Mouse (Mus musculus): ENCODE results near the gene Col6a2. TPM values are rescaled to one million over a fixed set of nuclear protein-coding genes. Genes with fewer than 3 reads are reported as not detected.
A peak's percentile ranks its signal among the peaks of the same experiment; 100 is the strongest.

Col6a2 gene
- total and polyA plus RNA-seq, 2 experiments from 2014 or later = 19.1 to 32.6 TPM

- ATAC-seq (ENCODE audit: low FRiP score) (no peak), DNase-seq (ENCODE audit: low spot score) (no peak)
- Histone ChIP-seq H3K4me1 (ENCODE audit: insufficient read depth, low read length) (no peaks in the 10 kb centered on the region), H3K27me3 (ENCODE audit: insufficient read depth, low read length) (no peaks in the 10 kb centered on the region), H3K27ac (ENCODE audit: low read depth, low read length) (no peak overlapping the region), H3K4me3 (ENCODE audit: low read depth, low read length) (no peak overlapping the region), H3K9ac (replicated peaks; ENCODE audit: low read length, poor library complexity, severe bottlenecking) (no peak overlapping the region), H3K4me2 (ENCODE audit: low read depth, low read length, poor library complexity, severe bottlenecking) (no peak overlapping the region), H3K36me3 (ENCODE audit: insufficient read depth, low read length) (no peaks in the 10 kb centered on the region), H3K9me3 (ENCODE audit: low read length) (no peaks in the 10 kb centered on the region)
- TF ChIP-seq CTCF (IDR thresholded peaks at IDR 0.05) = no peak
- 79% methylated on average over 8 of the region's 8 CpGs for WGBS
Measured at GRCm38 (mm10) chr10:76632630-76633029, 9.2 kb upstream of the Col6a2 start.

DNA sequence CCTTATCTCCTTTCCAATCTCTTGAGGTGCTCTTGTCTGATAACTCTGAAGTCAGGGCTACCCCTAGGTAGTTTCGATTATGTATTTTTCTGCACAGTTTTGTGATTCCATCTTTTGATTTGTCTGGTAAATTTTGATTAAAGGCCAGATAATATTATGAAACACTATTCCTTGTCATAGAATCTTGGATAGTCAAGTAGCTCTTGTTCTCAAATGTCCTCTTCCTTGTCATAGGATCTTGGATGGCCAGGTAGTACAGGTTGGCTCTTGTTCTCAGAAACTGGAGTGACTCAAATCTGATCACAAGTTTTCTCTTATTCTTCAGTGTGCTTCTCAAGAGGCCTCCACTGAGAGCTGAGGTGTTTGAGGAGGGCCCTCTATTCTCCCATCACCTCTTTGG lies 7.2 kb upstream of the Col6a2 start:
- WGBS = 92% methylated on average over 1 of the region's 1 CpGs
- Histone ChIP-seq H3K9me3 (ENCODE audit: low read length) (no peaks in the 10 kb centered on the region), H3K9ac (replicated peaks; ENCODE audit: low read length, poor library complexity, severe bottlenecking) (no peak overlapping the region), H3K36me3 (ENCODE audit: insufficient read depth, low read length) (no peaks in the 10 kb centered on the region), H3K4me1 (ENCODE audit: insufficient read depth, low read length) (no peaks in the 10 kb centered on the region), H3K27me3 (ENCODE audit: insufficient read depth, low read length) (no peaks in the 10 kb centered on the region), H3K27ac (ENCODE audit: low read depth, low read length) (no peak overlapping the region), H3K4me2 (ENCODE audit: low read depth, low read length, poor library complexity, severe bottlenecking) (no peak overlapping the region), H3K4me3 (ENCODE audit: low read depth, low read length) (no peak overlapping the region)
- no peak for TF ChIP-seq CTCF (IDR thresholded peaks at IDR 0.05)
- ATAC-seq (ENCODE audit: low FRiP score) (no peak), DNase-seq (ENCODE audit: low spot score) (no peak)

GRCm38 (mm10) chr10:76627714-76628113 lies 4.3 kb upstream of the Col6a2 start:
- no peak overlapping the region for H3K4me3 ChIP-seq (ENCODE audit: low read depth, low read length)
- no peak overlapping the region for H3K27ac ChIP-seq (ENCODE audit: low read depth, low read length)
- DNase-seq (ENCODE audit: low spot score) (no peak), ATAC-seq (ENCODE audit: low FRiP score) (no peak)
- H3K27me3 ChIP-seq (ENCODE audit: insufficient read depth, low read length) = no peaks in the 10 kb centered on the region; the same call in 1 of the 2 replicates
- 92% methylated on average over 5 of the region's 5 CpGs for WGBS
- H3K36me3 ChIP-seq (ENCODE audit: insufficient read depth, low read length) = no peaks in the 10 kb centered on the region
- H3K9ac ChIP-seq (replicated peaks; ENCODE audit: low read length, poor library complexity, severe bottlenecking) = no peak overlapping the region
- H3K4me1 ChIP-seq (ENCODE audit: insufficient read depth, low read length) = no peaks in the 10 kb centered on the region
- no peak overlapping the region for H3K4me2 ChIP-seq (ENCODE audit: low read depth, low read length, poor library complexity, severe bottlenecking)
- no peak for TF ChIP-seq CTCF (IDR thresholded peaks at IDR 0.05)
- H3K9me3 ChIP-seq (ENCODE audit: low read length) = no peaks in the 10 kb centered on the region

DNA sequence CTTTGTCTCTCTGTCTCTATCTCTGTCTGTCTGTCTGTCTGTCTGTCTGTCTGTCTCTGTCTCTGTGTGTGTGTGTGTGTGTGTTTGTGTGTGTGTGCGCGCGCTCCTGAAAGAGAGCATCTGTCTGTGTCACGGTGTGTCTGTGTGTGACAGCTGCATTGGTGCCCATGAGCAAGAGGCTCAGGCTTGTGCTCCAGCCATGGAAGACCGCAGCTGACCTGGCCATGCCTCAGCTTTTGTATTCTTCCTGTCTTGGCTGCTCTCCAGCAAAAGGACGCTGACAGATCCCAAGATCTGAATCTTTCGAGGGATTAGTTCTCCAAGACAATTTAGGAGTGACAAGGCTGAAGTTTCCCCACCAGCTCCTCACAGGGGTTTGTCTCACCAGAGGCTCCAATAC lies 1.5 kb upstream of the Col6a2 start:
- 63% methylated on average over 7 of the region's 7 CpGs for WGBS
- no peak overlapping the region for H3K4me2 ChIP-seq (ENCODE audit: low read depth, low read length, poor library complexity, severe bottlenecking)
- no peaks in the 10 kb centered on the region for H3K9me3 ChIP-seq (ENCODE audit: low read length)
- no peak for ATAC-seq (ENCODE audit: low FRiP score)
- no peak overlapping the region for H3K27ac ChIP-seq (ENCODE audit: low read depth, low read length)
- H3K27me3 ChIP-seq (ENCODE audit: insufficient read depth, low read length) = no peaks in the 10 kb centered on the region; the same call in 1 of the 2 replicates
- no peak overlapping the region for H3K9ac ChIP-seq (replicated peaks; ENCODE audit: low read length, poor library complexity, severe bottlenecking)
- no peak for TF ChIP-seq CTCF (IDR thresholded peaks at IDR 0.05)
- H3K36me3 ChIP-seq (ENCODE audit: insufficient read depth, low read length) = no peaks in the 10 kb centered on the region
- no peak for DNase-seq (ENCODE audit: low spot score)
- no peaks in the 10 kb centered on the region for H3K4me1 ChIP-seq (ENCODE audit: insufficient read depth, low read length)
- H3K4me3 ChIP-seq (ENCODE audit: low read depth, low read length) = no peak overlapping the region

DNA sequence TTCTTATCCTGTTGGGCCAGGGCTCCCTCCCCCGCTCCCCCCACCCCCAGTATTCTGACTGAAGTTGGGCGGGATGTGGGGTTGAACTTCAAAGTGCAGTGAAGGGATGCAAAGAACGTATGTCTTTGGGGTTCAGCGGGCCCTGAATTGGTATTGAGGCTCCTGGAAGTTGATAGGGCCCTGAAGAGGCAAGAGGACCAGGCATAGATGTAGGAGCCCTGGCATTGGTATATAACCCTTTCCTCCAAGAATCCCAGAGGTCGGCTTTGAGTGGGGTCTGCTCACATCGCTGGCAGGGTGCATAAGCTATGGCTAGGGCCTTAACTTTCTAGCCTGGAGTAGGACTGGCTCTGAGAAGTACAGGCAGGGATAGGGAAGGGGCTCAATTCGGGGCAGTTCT lies 304 bp upstream of the Col6a2 start:
- H3K9me3 ChIP-seq (ENCODE audit: low read length) = no peaks in the 10 kb centered on the region
- H3K4me3 ChIP-seq (ENCODE audit: low read depth, low read length) = peak overlapping the region; percentile 30; the same call in 1 of the 2 replicates
- TF ChIP-seq CTCF (IDR thresholded peaks at IDR 0.05) = no peak
- WGBS = 19% methylated on average over 7 of the region's 7 CpGs
- no peak overlapping the region for H3K9ac ChIP-seq (replicated peaks; ENCODE audit: low read length, poor library complexity, severe bottlenecking)
- H3K27ac ChIP-seq (ENCODE audit: low read depth, low read length) = no peak overlapping the region
- H3K4me1 ChIP-seq (ENCODE audit: insufficient read depth, low read length) = no peaks in the 10 kb centered on the region
- no peaks in the 10 kb centered on the region for H3K36me3 ChIP-seq (ENCODE audit: insufficient read depth, low read length)
- no peaks in the 10 kb centered on the region; the same call in 1 of the 2 replicates for H3K27me3 ChIP-seq (ENCODE audit: insufficient read depth, low read length)
- ATAC-seq (ENCODE audit: low FRiP score) = no peak
- no peak for DNase-seq (ENCODE audit: low spot score)
- peak overlapping the region; percentile 54 for H3K4me2 ChIP-seq (ENCODE audit: low read depth, low read length, poor library complexity, severe bottlenecking)

DNA sequence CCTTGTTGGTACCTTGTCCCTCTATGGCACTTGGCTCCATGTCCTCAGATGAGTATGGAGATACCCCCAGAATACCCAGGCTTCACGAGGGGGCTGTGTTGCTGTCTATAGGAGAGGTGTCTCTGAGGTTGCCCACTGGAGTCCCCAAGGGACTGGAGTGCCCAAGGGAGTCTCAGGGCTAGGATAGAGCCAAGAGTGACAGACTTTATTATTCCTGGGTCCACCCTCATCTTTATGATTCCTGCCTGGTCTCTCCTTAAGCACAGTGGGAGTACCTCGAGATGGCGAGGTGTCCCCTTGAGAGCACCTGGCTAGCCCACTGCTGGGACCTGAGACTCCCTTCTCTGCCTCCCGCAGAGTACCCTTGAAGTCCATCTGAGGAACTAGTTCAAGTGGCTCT lies 1.0 kb downstream of the Col6a2 start:
- no peaks in the 10 kb centered on the region; the same call in 1 of the 2 replicates for H3K27me3 ChIP-seq (ENCODE audit: insufficient read depth, low read length)
- no peaks in the 10 kb centered on the region for H3K9me3 ChIP-seq (ENCODE audit: low read length)
- no peak overlapping the region for H3K4me3 ChIP-seq (ENCODE audit: low read depth, low read length)
- no peaks in the 10 kb centered on the region for H3K4me1 ChIP-seq (ENCODE audit: insufficient read depth, low read length)
- no peaks in the 10 kb centered on the region for H3K36me3 ChIP-seq (ENCODE audit: insufficient read depth, low read length)
- no peak for ATAC-seq (ENCODE audit: low FRiP score)
- DNase-seq (ENCODE audit: low spot score) = no peak
- no peak overlapping the region for H3K9ac ChIP-seq (replicated peaks; ENCODE audit: low read length, poor library complexity, severe bottlenecking)
- WGBS = 72% methylated on average over 4 of the region's 4 CpGs
- no peak overlapping the region for H3K4me2 ChIP-seq (ENCODE audit: low read depth, low read length, poor library complexity, severe bottlenecking)
- TF ChIP-seq CTCF (IDR thresholded peaks at IDR 0.05) = no peak
- H3K27ac ChIP-seq (ENCODE audit: low read depth, low read length) = no peak overlapping the region

Data from midbrain, postnatal 0 days (tissue).